Mouse (Mus musculus) thymus, postnatal 25 days (tissue): ENCODE results near the gene Rgs16.

ENCODE experiments used
- DNase-seq: peaks from one replicate; pipeline ENCODE4 v3.0.0; 2022

Gene Rgs16

DNA sequence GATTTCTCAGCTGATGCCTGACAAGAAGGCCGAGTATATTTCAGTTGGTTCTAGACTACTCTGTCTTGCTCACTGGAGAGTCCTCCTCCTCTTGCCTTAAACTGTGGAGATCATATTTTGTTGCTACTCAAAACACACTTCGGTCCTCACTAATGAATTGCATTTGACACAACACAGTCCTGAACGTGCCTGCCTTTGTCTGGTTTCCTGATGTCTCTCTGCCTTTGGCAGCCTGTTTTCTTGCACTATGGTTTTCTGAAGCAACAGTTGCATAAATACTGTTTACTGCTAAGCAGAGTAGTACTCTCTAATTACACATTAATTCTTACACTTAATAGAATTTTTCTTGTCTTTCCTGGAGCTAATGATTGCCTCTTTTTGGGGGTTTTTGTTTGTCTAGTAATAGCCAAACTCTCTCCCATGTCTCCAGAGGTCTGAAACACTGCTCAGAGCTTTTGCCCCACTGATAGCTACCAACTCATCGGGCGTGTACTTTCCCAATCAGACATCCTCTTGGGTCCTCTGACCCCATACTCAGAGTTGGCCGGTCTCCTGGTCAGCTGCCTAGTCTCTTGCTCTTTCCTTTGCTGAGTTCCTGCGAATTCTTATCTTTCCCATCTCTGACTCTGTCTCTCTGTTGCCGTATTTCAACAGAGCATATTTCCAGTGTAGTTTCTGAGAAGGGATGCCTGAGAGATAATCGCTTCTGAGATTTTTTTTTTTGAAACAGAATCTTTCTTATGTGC, 18.4 kb upstream of the Rgs16 start:
- DNase-seq: no peak

DNA sequence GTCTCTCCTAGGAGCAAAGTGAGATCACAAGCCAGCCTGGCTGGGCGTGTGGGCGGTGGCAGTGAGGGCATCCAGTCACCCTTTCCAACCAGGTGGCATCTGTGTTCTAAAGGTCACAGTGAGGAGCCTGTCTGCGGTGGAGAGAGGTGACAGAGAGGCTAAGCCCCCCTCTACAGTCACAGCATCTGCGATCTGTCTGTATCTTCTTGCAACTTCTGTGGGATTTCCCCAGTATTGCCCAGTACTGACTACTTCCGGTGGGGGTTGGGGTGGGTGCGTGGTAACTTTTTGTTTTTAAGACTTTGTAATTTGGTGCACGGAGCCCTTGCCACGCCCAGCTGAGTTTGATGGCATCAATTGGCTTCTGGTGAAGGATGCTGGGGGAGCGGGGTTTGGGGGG, 16.7 kb upstream of the Rgs16 start:
- peak; percentile 48 for DNase-seq

DNA sequence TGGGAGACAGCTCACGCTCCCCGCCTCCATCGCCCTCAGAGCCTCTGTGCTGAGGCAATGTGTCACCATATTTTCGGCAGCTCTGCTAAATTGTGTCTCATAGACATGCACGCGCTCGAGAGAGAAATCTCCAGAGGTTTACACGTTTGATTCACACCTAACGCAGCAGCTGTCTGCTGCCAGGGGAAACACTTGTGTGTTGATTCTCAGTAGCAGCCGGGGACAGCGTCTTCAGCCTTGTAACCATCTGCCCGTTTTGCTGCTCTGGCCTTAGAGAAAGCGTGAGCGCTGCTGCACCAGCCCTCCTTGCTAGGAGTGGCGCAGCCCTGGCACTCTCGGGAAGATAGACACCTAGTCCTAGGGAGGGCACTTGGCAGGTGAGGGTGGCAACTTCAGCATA, 13.5 kb upstream of the Rgs16 start:
- DNase-seq: no peak

DNA sequence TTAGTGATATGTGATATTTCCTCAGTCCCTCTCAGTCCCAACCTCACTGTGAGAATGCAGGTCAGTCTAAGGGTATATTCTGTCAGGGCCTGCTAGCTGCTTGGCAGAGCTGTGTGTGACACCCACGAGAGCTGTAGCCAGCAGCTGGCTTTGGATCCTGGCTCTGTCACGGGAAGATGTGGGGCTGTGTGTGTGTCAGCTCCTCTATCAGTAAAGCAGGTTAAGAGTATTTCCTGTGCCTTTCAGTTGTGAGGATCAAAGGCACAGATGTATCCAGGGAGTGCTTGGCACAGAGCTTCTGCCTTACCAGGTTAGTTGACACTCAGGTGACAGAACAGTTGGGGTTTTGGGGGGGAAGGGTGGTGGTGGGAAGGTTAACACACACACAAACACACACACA, 10.3 kb upstream of the Rgs16 start:
- peak; percentile 58 for DNase-seq

DNA sequence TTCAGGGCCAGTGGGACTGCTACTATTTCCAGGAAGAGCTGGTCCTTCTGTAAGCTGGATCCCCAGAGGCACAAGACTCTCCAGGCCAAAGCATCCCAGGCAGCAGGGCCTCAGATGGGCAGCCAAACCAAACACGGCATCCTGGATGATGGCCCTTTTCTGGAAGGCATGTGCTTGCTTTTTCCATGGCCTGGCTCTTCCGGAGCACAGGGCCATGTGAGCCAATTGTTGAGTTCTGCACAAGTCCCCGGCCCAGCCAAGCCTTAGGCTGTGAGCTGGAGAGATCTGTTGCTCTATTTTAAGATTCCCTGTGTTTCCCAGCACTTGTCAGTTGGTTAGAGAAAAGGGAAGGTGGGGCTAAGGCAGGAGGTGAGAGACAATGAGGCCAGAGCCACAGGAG, 9.5 kb upstream of the Rgs16 start:
- DNase-seq: no peak

DNA sequence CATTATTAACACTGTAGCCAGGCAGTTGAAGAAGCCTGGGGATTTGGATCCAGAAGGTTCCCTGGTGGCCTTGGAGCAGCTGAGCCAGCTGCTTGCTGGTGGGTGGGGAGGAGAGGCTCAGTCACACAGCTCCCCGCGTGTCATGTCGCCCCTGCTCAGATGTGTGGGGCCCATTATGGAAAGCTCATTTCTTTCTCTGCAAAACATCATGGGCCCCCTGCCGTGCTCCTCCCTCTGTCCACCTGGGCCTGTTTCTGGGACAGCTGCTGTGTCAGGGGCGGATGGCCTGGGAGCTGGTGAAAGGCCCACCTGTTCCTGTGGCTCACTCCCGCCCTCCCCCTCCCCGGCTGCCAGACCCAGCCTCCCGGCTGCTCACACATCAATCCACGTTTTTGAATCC, 7.0 kb upstream of the Rgs16 start:
- DNase-seq: peak; percentile 62

DNA sequence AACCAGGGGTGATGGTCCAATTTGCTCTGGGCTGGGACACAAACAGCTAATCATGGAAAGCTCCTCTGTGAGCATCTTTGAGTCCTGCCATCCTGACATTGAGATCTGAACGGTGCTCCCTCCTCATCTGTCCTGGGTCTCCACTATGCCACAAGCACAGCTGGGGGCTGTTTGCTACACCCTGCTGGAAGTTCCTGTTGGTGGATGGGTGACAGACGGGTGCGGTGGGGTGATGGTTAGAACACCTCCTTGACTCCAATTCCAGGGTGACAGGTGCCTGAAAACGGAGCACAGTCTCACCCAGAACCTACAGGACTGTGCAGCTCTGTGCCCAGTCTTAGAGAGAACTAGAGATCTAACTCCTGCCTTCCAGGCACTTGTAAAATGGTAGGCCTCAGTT, 5.3 kb upstream of the Rgs16 start:
- no peak for DNase-seq

DNA sequence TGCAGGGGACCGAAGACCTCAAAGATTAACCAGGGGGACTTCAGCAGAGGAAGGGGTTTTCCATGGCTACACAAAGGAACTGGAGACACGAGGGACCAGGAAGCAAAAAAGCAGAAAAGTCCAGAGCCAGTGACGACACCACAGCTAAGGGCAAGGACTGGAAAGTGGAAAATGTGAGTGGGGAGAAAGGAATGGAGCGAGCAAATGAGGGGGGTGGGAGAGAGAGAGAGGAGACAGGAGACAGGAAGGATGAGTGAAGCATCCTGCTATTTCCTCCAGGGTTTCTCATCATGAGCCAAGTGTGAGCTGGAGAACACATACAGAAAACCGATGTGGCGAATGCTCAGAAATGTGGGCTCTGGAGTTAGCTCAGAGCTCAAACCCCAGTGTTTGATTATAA, 4.1 kb upstream of the Rgs16 start:
- no peak for DNase-seq

DNA sequence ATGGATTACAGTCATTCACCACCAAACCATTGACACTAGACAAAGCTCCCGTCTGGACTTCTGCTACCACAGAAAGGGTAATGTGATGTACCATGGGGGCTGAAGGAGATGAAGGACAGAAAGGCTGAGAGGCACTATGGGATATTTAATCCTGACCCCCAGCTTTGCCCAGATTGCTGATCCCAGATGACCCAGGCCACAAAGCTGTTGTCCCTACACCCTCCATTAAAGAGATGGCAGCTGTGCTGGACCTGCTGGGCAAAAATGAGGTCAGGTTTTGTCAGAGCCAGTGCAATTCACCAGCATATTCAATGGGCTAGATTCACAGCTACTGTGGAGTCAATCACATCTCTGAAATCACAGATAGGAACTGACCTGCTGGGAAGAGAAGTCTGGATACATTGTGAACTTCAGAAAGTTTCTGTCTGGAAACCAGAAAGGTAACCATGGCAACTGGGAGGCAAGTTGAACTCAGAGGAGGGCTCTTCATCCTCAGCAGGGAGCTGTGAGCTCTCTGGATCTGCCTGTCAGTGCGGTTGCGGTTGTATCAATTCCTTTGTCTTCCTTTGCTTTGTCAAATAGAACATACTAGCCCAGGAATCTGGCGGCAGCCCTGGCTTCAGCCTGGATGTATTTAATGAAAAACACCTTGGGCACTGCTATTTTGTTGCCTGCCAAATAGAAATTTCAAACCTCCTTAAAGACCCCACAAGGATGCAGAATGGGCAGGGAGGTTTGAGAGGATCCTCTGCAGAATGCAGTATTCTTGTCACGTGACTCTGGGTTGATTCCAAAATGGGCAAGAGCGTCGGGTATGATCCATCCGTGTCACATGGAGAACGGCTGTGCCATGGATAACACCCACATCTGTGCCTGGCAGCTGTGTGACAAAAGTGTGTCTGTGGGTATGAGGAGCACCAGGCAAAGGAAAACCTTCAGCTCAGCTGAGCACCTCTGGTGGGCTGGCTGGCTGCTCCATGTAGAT, 2.8 kb upstream of the Rgs16 start:
- no peak for DNase-seq

DNA sequence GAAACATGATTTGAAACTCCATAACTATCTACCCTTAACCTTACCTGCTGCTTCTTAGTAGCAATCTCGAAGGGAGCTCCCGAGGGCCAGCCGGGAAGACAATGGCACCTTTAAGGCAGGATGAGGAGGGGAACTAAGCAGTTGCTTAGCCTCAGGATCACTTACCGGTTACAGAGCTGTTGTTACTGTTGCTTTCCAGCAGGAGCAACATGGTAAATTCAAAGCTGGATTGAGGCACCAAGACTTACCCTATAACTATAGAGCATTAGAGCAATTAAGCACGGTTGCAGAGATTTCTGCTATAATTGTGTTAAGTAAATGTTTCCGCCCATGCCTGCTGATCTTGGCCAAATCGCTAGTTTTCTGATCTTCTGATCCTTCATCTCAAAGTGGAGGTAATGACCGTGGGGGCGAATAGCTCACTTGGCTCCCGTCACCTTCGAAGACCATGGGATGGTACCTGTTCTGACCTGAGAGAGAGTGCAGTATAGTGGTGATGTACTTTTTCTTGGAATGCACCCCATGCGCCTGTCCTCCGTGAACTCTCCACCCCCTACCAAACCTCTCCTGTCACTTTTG, 623 bp upstream of the Rgs16 start:
- no peak for DNase-seq

DNA sequence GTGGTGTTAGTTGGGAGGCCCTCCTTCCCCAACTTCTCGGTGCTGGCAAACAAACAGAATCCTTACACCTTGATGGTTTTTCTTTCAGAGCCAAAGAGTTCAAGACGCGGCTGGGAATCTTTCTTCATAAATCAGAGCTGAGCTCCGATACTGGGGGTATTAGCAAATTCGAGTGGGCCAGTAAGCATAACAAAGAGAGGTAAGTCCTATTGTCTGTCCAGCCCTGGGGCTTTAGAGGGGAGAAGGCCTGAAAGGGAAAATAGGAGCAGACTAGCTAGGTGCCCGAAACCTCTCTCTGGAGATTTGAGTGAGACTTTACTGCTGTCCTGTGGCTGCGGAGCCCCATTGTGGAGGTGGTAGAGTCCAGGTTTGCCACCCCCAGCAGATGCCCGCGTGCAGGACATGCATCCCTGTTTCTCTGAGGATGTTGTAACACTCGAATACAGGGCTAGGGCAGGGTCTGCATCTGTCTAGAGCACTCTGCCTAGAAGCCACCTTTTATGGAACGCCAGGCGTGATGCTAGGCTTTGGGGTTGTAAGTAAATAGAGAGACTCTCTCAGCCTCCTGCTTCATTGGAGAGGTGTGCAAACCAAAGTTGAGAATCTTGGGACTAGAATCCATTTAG, 739 bp downstream of the Rgs16 start:
- no peak for DNase-seq

DNA sequence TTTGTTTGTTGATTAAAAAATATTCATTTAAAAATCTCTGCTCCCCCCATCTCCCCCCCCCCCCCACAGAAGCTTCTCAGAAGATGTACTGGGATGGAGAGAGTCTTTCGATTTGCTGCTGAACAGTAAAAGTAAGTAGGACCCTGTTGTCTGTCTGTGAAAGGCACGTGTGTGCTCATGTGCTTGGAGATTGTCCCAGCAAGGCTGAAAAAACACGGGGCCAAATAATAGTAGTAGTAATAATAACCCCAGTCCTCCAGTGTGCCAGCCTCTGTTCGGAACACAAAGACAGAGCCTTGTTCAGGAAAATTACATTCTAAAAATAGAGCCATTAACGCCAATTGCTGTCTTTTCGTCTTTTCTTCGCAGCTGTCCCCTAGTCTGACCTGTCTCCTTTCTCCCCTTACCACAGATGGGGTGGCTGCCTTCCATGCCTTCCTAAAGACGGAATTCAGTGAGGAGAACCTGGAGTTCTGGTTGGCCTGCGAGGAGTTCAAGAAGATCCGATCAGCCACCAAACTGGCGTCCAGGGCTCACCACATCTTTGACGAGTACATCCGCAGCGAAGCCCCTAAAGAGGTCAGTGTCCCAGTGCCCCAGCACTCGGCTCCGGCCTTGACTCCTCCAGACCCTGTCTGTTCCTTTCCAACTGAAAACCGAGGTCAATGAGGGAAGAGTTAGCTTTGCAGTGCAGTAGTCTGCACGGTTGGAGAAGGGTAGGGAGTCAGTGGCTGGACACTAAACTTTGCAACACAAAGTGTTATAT, 1.6 kb downstream of the Rgs16 start:
- no peak for DNase-seq

DNA sequence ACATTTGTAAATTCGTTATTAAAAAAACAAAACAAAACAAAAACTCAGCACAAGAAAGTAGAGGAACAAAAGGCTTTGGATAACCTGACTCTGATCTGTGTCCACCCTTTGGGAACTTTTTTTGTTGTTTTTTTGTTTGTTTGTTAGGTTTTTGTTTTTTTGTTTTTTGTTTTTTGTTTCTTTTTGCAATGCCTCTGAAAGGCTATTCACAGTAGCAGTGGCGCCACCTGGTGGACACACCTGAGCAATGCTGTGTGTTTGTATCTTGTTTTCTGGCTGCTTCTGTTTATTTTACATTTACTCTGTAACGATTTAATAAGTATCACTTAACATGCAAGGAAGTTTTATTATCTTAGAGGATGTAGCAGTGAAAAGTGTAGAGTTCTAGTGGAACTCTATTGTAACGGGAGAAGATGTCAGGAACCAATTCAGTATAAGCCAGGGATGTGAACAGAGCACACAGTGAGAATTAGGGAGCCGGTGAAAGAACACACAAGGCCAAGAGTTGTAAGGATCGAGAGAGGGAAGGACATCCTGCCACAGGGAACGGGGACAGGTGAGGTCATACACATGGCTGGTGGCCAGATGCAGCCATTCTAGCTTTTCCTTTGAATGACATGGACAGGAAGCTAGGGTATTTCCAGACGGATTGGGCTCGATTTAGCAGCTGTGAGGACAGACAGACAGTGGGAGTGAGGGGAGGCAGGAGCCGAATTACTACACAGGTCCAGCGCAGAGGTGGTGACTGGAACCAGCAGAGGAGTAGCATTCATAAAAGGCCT, 2.4 kb downstream of the Rgs16 start:
- peak; percentile 76 for DNase-seq

DNA sequence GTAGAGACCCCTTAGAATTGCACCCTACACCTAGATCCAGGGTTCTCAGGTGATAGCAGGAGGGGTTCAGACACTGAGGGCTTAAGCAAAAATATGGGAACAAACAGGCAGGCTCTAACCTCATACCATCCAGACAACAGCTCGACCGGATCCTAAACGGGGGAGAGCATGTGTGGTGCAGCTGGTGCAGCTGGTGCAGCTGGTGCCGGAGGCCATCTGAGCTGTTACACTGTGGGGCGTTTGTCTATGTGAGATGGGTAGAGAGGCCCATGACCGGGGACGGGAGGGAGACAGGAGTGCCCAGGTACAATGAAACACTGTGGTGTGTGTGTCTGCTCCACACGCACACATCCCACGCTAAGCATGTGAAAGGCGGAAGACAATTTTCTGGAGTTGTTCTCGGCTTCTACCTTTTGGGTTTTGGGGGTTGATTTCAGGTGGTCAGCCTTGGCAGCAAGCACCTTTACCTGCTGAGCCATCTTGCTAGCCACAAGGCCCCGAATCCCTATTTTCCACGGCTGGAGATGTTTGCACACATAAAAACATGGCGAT, 6.0 kb downstream of the Rgs16 start:
- no peak for DNase-seq

DNA sequence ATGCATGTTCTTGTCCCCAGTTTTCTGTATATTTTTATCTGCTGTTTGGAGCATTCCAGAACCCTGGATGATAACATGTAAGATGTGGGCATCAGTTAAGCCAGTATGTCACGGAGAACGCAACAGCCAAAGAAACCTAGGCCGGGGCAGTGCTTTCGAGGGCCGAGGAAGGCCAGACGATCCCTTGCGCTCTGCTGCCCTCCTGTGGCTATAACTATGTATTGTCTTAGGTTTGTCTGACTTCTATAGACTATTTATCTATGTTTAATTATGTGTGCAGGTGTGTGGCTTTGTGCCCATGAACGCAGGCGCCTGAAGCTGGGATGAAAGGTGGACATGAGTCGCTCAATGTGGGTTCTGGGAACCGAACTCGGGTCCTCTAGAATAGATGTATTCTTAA, 6.6 kb downstream of the Rgs16 start:
- peak; percentile 79 for DNase-seq

DNA sequence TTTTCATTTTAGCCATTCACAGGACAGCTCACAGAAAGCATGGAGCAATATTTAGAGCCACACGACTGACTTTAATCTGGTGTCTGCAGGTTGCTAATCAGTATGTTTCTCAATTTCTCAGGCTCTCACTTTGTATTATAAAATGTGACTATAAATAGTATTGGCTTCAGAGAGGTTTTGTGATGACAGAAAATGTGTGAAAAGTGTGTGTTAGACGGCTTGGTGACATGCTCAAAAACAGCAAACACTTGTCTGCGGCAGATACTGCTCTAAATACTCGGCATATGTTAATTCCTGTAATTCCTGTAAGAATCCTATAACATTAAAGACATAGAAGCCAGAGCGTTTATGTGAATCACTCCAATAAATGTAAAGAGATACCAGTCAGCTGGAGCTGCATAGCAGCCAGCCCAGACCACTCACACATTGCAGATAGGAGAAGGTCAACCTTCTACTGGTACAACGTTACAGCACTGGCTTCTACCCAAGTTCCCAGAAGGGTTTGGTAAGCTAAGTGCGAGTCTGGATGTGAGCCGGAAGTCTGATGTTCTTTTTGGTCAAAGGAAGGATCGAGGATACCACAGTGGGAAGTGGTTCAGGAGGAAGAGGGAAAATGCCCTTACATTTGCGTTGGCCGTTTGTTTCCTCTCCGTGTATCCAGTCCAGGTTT, 7.8 kb downstream of the Rgs16 start:
- DNase-seq: no peak

DNA sequence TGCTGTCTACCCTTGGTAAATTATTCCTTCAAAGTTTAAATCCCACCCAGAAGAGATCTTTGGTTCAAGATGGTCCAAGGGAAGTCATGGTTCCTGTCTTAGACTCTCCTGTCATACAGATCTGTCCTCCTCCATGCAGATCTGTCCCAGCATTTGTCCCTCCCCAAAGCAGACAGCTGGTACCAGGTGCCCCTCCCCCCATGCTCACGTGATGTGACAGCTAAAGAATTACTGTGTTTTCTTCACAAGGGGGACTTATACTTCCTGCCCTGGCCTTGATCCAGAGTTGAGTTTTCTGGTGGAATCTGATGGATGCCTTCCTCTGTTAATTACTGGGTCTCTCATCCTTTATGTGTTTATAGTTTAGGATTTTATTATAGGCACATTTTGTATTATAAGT, 8.4 kb downstream of the Rgs16 start:
- DNase-seq: peak; percentile 71

DNA sequence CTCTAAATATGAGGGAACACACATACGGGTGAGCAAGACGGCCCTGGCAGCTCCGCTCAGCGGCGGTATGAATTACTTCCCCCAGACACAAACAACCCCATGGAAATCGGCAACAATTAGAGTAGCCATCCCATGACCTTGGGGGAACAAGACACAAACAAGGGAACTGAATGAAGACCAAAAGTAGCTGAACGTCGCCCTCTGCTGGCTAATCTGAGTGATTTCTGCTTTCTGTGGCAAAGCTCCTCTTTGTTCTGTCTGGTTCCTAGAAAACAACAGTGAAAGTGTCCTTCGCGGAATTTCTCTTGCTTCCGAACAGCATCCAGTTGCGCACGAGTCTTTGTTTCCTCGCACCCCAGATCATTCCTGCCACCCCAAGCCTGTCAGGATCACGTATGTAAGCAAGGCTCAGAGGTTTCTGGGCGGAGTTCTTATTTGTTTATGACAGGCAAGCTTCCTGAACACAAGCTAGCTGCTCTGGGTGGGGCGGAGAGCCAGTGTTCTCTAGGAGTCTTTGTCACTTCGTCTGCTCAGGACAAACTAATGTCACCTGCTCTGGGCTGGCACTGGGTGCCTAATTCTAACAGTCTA, 9.2 kb downstream of the Rgs16 start, which contains the start of gene Rnasel:
TSS of gene Rnasel (plus strand) at position 216 of the 591 bp plus-strand sequence.
- peak; percentile 77 for DNase-seq

DNA sequence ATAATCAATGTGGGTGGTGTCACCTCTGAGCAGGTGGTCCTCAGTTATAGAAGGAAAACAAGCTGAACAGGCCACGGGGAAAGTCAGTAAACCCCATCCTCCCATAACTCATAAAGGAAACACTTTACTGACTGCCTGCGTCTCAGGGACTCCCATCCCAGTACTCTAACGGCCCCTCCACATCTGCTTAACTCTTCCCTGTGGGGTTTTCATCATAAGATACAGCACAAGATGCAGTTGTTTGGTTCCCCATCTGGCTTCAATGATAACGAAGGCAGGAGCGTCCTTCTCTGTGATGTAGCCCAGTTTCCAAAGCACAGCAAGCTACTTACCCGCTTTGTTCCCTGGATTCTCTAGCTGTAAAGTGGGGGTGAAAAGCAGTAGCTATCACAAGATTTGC, 9.9 kb downstream of the Rgs16 start:
- no peak for DNase-seq

DNA sequence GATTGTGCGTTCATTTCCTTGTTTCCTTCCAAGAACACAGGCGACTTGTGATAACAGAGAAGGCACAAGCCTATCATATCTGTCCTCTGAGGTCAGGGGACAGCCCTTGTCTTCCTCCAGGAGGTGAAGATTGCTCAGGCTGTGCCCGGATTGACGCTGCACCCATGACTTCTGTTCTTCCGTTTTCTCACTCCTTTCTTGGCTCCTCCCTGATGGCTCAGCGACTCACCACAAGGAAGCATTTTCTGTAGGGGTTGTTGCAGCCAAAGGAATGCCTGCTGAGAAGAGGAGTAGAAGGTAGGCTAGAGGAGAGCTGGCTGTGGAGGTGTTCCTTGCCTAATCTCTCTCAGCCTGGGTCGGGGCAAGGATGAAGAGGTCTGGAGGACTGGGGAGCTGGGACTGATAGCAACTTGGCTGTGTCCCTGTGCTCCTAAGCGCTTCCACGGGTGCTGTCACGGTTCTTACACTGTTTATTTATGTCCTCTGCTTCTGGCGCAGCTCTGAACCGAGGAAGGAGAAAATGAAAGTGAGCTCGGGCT, 11.7 kb downstream of the Rgs16 start:
- peak; percentile 60 for DNase-seq
